Mouse (Mus musculus) gastrocnemius, postnatal 25 days (tissue): Measurements from ENCODE around the gene Lamb2. TPM values are rescaled to one million over a fixed set of nuclear protein-coding genes. Genes with fewer than 3 reads are reported as not detected.
A peak's percentile ranks its signal among the peaks of the same experiment; 100 is the strongest.

Source experiments
- DNase-seq: peaks from one replicate; pipeline ENCODE4 v3.0.0; 2022
- total RNA-seq, 2 experiments: library from RNA; stranded (reverse); gene quantifications; 1 replicate in 1 of 2; 2 replicates in 1 of 2; pipeline ENCODE4 v1.2.3; 2021

The Lamb2 gene
- total RNA-seq, 2 experiments from 2014 or later, result 142 to 152 TPM

DNA sequence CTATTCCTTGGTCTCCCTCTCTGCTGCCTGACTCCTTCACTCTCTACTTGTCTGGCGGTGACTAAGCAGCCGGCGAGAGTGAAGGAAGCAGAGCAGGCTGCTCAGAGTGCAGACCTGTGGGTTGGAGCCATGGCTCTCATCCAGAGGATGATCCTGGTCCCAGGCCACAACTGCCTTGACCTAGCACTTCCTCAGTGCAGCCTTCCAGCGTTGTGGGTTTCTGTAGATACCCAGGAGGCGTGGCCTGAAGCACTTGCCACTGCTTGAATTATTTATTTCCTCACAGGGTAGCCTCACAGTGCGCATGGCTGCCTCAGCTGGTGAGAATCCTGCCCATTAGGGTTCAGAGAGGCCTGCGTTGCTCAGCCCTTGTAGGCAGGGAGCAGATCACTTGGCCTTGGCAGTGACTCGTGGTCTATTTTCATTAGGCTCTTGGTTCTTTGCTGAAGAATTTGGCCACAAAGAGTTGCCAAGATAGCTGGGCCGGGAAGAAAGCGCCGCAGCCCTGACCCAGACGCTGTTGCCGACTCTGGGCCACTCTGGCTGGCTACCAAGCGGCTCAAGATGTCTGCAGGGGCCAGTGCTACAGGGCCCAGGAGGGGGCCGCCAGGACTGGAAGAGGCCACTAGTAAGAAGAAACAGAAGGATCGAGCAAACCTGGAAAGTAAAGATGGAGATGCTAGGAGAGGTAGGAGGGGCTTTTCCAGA is 12.7 kb downstream of the Lamb2 start:
- DNase-seq, result peak; percentile 64

DNA sequence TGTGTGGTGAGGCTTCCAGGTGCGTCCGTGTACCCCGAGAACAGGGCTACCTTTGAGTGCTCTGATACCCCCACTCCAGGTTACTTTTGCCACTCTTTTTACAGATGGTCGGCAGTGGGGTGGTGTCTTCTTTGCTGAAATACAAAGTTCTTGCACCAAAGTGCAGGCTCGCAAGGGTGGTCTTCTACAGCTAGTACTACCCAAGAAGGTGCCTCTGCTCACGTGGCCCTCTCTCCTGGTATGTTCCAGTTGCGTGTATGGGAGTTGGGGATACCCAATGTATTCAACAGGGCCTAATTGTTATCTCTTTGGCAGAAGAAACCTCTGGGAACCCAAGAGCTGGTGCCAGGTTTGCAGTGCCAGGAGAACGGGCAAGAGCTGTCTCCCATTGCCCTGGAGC is 13.7 kb downstream of the Lamb2 start:
- no peak for DNase-seq

DNA sequence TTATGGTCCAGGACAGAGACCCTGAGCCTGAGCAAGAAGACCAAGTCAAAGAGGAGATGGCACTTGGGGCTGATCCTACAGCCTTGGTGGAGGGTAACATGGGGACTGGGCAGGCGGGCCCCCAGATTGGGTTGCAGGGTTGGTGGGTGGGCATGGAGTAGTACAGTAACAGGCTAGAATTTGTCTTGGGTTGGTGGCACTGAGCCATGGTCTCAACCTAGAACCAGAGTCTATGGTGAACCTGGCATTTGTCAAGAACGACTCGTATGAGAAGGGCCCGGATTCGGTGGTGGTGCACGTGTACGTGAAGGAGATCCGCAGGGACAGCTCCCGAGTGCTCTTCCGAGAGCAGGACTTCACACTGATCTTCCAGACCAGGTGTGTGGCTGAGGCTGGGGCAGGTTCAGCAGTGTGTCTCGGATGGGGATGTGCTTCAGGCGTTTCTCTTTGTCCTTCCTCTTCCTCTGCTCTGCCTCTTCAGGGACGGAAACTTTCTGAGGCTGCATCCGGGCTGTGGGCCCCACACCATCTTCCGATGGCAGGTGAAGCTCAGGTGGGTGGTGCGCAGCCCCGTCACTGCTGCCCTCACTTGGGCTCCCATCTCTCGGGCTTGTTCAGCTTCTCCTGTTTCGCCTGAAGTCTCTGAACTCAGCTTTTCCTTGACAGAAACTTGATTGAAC is 14.8 kb downstream of the Lamb2 start:
- DNase-seq, result no peak

DNA sequence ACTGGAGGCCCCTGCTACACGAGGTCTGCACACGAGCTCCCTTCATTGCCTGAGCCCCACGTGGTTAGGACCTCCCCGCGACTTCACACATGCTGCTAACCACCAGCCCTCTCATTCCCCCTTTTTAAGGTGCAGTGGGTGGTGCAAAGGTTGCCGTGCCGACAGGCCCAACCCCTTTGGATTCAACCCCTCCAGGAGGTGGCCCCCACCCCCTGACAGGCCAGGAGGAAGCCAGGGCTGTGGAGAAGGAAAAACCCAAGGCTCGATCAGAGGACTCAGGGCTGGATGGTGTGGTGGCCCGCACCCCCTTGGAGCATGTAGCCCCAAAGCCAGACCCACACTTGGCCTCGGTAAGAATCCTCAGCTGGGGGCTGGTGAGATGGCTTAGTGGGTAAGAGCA is 15.4 kb downstream of the Lamb2 start:
- DNase-seq, result no peak

DNA sequence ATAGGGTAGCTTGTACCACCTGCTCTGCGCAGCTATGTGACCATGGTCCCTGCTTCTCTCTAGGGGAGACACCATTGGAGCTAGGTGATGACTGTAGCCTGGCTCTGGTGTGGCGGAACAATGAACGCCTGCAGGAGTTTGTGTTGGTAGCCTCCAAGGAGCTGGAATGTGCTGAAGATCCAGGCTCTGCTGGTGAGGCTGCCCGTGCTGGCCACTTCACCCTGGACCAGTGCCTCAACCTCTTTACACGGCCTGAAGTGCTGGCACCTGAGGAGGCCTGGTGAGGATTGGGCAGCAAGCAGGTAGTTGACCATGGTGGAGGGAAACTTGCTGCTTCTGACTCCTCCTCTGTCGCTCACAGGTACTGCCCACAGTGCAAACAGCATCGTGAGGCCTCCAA is 19.7 kb downstream of the Lamb2 start:
- no peak for DNase-seq

DNA sequence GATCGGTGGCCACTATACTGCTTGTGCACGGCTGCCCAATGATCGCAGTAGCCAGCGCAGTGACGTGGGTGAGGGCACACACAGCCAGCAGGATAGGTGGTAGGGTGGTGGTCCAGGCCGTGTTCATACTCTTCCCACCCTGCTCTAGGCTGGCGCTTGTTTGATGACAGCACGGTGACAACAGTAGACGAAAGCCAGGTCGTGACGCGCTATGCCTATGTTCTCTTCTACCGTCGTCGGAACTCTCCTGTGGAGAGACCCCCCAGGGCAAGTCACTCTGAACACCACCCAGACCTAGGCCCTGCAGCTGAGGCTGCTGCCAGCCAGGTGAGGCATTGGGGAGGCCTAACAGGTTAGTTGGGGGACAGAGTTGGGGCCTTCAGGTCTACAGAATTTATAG is 20.4 kb downstream of the Lamb2 start:
- no peak for DNase-seq

DNA sequence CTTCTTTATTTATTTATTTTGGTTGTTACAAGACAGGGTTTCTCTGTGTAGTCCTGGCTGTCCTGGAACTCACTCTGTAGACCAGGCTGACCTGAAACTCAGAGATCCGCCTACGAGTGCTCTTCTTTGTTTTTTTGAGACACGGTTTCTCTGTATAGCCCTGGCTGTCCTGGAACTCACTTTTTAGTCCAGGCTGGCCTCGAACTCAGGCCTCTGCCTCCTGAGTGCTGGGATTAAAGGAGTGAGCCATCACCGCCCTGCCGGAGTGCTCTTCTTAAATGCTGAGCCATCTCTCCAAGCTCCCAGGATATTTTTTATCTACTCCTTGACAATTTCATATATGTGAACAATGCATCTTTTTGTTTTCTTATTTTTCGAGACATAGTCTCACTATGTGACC is 27.4 kb downstream of the Lamb2 start:
- DNase-seq, result no peak

DNA sequence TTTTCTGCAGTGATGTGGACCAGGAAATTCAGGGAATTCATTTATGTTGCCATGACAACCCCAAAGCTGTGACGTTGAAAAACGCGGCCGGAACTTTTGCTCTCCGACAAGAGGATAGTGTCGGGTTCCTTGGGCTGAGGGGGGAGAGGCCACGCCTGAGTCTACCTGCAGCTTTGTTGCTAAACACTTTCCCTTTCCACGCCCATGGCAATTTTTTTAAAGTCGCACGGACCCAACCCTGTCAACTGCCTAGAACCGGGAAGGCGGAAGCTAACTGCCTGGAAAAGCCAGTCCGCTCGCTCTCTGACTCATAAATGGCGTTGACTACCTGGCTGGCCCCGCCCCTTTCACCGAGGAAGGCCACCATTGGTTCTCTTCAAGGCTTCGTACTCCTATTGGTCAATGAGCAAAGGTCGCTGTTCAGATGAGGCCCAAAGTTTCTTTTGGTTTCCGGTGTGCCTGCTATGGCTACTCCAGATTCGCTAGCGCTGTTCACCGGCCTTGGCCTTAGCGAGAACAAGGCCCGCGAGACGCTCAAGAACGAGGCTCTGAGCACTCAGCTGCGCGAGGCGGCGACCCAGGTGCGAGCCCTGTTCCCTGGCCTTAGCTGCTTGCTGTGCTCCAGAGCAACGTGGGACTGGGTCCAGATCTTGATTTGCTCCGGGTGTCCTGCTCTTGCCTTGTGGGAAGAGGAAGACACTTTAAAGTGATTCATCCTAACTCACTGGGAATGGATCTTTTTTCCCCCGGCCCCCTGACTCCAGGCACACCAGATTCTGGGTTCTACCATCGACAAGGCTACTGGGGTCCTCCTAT is 28.3 kb downstream of the Lamb2 start, which contains the start of gene Qars:
Gene Qars, plus strand, starts transcription at position 88 of the 816 bp plus-strand sequence.
- peak; percentile 93 for DNase-seq

DNA sequence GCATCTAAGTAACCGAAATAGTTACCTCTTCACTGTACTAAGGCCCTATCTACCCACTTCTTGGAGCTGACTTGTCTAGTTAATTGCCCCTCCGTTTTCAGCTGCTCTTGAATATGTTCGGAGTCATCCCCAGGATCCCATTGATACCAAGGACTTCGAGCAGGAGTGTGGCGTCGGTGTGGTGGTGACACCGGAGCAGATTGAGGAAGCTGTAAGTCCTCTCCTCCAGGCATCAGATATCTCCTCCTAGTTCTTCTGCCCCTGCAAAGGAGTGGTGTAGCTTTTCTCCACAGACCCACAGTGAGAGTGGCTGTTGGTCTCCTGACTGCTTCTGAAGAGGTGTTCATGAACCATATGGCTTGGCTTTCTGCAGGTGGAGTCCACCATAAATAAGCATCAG is 29.2 kb downstream of the Lamb2 start:
- DNase-seq, result no peak

DNA sequence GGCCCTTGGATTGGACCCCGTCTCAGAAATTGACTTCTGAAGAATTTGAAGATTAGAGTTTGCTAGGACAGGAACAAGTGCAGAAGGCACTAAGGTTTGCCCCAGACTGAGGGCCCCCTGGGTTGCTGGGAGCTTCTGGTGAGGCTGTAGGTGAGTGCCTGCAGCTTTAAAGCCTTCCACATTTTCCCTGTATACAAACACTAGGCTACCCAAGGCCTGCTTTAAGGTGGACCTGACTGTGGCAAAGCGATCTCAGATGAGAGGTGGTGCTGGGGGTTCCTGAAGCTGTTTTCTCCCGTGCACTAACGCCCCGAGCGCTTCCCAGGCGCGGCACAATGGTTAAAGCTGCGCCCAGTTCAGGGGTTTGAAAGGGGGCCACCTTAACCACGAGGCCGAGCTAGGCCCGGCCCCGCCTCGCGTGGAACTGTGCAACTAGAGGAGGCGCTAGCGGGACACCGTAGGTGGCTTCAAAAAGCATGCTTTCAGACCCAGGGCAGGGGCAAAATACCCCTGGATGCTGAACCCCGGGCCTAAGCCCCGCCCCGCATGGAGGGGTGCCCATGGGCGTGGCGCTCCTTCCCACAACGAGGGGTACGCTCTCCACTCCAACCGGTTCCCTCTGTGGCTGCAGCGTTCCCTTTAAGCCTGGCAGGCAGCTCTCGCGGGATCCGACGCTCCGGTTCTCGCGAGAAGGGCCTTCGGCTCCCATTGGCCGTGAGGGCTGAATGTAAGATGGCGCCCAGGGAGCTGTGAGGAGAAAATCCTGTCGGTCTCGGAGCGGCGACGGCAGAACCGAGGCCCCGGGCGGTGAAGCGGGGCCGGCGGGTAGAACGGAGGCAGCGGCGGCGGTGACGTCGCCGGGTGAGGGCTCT is 37.1 kb downstream of the Lamb2 start, which contains the start of gene Qrich1:
Gene Qrich1, plus strand, starts transcription at position 427 of the 872 bp plus-strand sequence.
- DNase-seq, result peak; percentile 96

DNA sequence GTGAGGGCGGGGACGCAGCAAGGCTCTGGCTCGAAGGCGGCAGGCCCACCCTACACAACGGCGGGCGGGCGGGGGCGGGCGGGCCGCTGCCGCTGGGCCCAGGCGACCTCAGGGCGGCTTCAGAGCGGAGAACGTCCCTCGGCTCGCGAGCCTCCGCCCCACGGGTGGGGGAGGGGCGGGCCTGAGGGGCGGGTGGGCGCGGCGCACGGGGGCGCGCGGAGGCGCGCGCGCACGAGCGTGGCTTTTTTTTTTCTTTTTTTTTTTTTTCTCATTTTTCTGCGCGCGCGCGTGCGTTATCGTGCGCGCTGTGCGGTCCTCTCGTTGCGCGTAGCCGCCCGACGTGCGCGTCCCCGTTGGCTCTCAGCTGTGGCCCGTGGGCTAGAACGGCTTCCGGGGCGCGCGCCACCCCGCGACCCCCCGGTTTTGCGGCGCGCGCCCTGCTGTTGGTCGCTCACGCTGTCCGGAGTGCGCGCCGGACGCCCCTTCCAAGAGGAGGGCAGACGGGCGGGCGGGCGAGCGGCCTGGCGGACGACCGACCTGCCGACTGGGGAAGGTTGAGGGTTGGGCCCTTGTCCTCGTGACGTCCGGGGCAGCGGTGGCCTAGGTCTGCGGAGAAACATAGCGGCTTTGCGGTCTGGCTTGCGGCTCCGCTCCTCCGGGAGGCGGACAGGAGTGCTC is 37.9 kb downstream of the Lamb2 start:
- peak; percentile 83 for DNase-seq

DNA sequence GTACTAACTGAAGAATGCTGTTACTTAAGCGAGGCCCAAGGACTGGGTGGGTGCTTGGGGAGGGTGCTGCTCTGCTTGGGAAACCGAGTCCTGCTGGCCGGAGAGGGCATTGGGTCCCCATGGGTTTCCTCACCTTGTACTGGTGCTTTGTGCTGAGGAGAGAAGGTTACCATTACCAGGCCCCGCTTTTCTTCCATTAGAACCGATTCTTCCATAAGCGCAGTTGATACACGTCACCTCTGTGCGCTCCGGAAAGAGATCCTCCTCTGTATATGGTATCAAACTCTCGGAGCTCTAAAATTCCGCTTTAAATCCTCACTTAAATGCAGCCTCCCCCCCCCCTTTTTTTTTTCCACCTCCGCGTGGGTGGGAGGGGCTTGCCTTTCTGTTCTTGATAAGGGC is 38.4 kb downstream of the Lamb2 start:
- DNase-seq, result no peak

DNA sequence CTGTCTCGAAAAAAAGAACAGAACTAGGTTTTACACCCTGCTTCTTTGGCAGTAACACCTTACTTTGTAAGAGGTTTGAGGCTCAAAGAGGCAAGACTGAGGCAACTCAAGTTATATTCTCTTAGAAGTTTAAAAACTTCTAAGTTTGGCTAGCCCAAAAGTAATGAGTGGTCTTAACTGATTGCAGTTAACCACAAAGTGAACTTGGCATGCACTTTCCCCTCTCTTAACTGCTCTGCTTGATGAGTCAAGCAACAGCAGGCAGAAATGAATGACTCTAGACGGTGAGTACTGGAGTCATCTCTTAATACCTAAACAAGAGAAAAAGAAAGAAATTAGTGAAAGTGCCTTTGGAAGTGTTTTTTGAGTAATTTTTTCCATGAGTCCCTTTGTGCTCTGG is 42.1 kb downstream of the Lamb2 start:
- no peak for DNase-seq

DNA sequence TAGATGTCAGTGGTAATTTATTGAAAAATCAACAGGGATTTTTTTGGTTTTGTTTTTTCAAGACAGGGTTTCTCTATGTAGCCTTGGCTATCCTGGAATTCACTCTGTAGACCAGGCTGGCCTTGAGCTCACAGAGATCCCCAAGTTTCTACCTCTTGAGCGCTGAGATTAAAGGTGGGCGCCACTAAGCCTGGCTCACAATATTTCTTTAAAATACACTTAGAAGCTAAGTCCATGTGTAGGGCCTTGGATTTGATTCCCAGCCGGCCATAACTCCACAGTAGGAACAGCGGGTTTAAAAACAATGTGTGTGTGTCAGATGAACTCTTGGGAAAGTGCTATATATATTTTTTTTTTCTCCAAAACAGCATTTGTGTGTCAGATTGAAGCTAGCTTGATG is 43.8 kb downstream of the Lamb2 start:
- DNase-seq, result no peak

DNA sequence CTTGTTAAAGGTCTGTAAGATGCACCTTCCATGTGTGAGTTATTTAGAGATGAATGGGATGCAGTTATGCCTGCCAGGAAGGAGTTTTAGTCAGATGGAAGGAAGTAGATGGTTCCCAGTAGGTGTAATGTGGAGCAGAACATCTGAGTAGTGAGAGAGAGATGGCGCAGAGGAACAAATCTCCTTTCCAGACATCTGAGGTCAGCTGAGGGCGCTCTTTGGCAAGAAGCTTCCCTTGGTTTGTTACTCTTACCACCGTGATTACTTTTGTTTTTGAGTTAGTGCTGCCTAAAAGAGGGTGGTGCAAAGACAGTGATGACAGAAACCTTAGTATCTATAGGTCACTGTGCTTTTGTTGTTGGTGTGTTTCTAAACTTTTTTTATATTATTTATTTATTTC is 45.9 kb downstream of the Lamb2 start:
- DNase-seq, result no peak

DNA sequence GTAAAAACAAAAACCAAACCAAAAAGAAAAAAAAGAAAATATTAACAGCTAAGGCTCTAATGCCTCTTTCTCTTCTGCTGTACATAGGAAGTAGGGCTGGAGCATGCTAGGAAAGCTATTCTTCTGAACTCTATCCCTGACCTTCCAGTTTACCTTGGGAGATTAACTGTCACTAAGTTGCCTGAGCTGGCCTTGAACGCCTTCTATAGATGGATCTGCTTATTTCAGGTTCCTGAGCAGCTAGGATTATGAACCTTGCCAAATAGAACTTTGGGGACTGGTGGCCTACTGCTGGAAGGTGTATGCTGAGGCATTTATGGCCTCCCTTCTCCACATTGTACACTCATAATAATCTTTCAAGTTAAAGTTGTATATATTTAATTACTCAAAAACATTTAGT is 51.4 kb downstream of the Lamb2 start:
- no peak for DNase-seq

DNA sequence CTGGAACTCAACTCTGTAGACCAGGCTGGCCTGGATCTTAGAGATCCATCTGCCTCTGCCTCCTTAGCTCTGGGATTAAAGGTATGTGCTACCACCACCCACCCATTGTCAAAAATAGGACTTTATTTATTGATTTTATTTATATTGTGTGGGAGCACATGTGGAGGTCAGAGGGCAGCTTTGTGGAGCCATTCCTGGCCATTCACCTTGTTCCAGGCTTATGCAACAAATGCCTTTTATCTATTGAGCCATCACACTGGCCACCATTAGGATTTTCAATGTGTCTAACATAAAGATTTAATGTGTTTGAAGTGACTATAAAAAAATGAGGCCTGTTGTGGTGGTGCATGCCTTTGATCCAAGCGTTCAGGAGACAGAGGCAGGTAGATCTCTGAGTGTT is 52.0 kb downstream of the Lamb2 start:
- DNase-seq, result no peak
